Mouse (Mus musculus) megakaryocyte-erythroid progenitor cell, adult 5-6 weeks (primary cell): ENCODE results near the gene Abcg4. TPM values are rescaled to one million over a fixed set of nuclear protein-coding genes. Genes with fewer than 3 reads are reported as not detected.
A peak's percentile ranks its signal among the peaks of the same experiment; 100 is the strongest.
"Not testable (repeated sequence)": the region's sequence is repeated elsewhere in the genome, so short reads cannot be mapped to it uniquely, and the experiment has no call there.

ENCODE experiments used
- ATAC-seq: replicated peaks from 2 replicates; pipeline ENCODE4 v1.8.0; 2016; ENCODE audit warnings: mild to moderate bottlenecking, inconsistent platforms; ENCODE audit not compliant: severe bottlenecking, poor library complexity, low FRiP score, low TSS enrichment
- total RNA-seq, 2 experiments: library from RNA; stranded (forward) in 1 of 2; stranded (reverse) in 1 of 2; fragments of 200-1000, 215-1000 nt in 1 of 2; fragments of >200 nt in 1 of 2; fragmentation: Nextera tagmentation in 1 of 2; gene quantifications; 2 replicates each; pipeline ENCODE4 v1.2.3; 2014 to 2017

The Abcg4 gene
- total RNA-seq (2014; fragmentation: Nextera tagmentation) (82.3 and 111 TPM in 2 replicates), total RNA-seq (2017) (13.4 TPM in 2 replicates)

GRCm38 (mm10) chr9:44288076-44288958 is at the start of gene Abcg4:
Abcg4 (minus strand) TSS chr9:44288615.
- peak; percentile 86 for ATAC-seq

- no peak for ATAC-seq
Measured at GRCm38 (mm10) chr9:44337436-44338169, 49.2 kb upstream of the Abcg4 start.

- no peak for ATAC-seq
Measured at GRCm38 (mm10) chr9:44336964-44337363, 48.5 kb upstream of the Abcg4 start.

GRCm38 (mm10) chr9:44336513-44336912 is 48.1 kb upstream of the Abcg4 start:
- not testable (repeated sequence) for ATAC-seq

GRCm38 (mm10) chr9:44336093-44336406 is 47.6 kb upstream of the Abcg4 start:
- ATAC-seq: no peak

GRCm38 (mm10) chr9:44335331-44336092 is 47.1 kb upstream of the Abcg4 start:
- ATAC-seq: no peak

GRCm38 (mm10) chr9:44334396-44335330 is 46.2 kb upstream of the Abcg4 start, which contains the start of gene H2afx:
H2afx (plus strand) TSS chr9:44334694.
- peak; percentile 87 for ATAC-seq

- no peak for ATAC-seq
Measured at GRCm38 (mm10) chr9:44332918-44333638, 44.7 kb upstream of the Abcg4 start.

- no peak for ATAC-seq
Measured at GRCm38 (mm10) chr9:44330736-44331135, 42.3 kb upstream of the Abcg4 start.

GRCm38 (mm10) chr9:44327926-44328325 is 39.5 kb upstream of the Abcg4 start:
- no peak for ATAC-seq

- peak; percentile 42 for ATAC-seq
Measured at GRCm38 (mm10) chr9:44327064-44327711, 38.8 kb upstream of the Abcg4 start.

GRCm38 (mm10) chr9:44326371-44327063 is 38.1 kb upstream of the Abcg4 start:
- ATAC-seq: peak; percentile 95

GRCm38 (mm10) chr9:44325768-44326370 is 37.5 kb upstream of the Abcg4 start, which contains the start of gene Dpagt1:
Dpagt1 (plus strand) TSS chr9:44326019.
- no peak for ATAC-seq

GRCm38 (mm10) chr9:44325032-44325767 is 36.8 kb upstream of the Abcg4 start:
- not testable (repeated sequence) for ATAC-seq

GRCm38 (mm10) chr9:44324147-44324546 is 35.7 kb upstream of the Abcg4 start:
- ATAC-seq: no peak

- ATAC-seq: not testable (repeated sequence)
Measured at GRCm38 (mm10) chr9:44323656-44324055, 35.2 kb upstream of the Abcg4 start.
